ENCODE assay signal across 1 mouse cellular context in the genomic region with DNA sequence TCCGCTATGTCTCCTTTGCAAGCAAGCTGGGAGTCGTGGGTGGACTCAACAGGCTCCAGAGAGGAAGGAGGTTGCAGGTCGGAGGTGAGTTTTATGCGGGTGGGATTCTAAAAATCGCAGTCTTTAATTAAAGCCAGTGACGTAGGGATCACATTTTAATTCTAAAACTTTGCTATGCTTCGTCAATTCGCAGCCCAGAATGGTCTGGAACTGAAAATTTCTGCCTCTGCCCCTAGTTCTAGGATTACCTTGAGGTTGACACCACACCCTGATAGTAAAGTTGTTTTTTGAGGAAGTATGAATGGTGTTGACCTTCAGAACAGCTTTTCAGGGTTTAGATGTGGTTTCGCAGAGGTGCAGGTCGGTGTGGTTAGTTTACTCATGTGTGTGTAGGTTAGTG.
TF ChIP-seq lines count a peak whose summit lies in the region.

No protein-coding gene starts in this region.

TF ChIP-seq in CH12.LX, 34 proteins besides CTCF, POLR2A, EP300 and RAD21 (continued from another document):
- TF ChIP-seq RCOR1 (conservative IDR thresholded peaks at IDR 0.05; ENCODE audit: low read depth, low read length) (no peak), SMC3 (IDR thresholded peaks at IDR 0.05; ENCODE audit: low read depth, low read length) (no peak), ZNF384 (IDR thresholded peaks at IDR 0.05; ENCODE audit: low read depth, low read length) (no peak), MAZ (IDR thresholded peaks at IDR 0.05; ENCODE audit: low read depth, low read length) (0 out of 2 replicates have a peak, but pooled peaks have one; percentile 39), ELF1 (IDR thresholded peaks at IDR 0.05; ENCODE audit: low read depth, low read length) (no peak), TBP (conservative IDR thresholded peaks at IDR 0.05; ENCODE audit: low read depth, low read length) (no peak), GABPA (IDR thresholded peaks at IDR 0.05; ENCODE audit: insufficient replicate concordance, low read depth, low read length) (no peak), NRF1 (IDR thresholded peaks at IDR 0.05; ENCODE audit: low read depth, low read length) (no peak), JUND (conservative IDR thresholded peaks at IDR 0.05; ENCODE audit: low read depth, low read length) (no peak), SIN3A (IDR thresholded peaks at IDR 0.05; ENCODE audit: low read length) (peak; percentile 65), HCFC1 (IDR thresholded peaks at IDR 0.05; ENCODE audit: low read depth, low read length) (no peak), MAFK (IDR thresholded peaks at IDR 0.05; ENCODE audit: insufficient replicate concordance, low read length) (peak; percentile 59; the same call in 1 of the 2 replicates), USF1 (IDR thresholded peaks at IDR 0.05; ENCODE audit: low read depth, low read length) (no peak), ZKSCAN1 (IDR thresholded peaks at IDR 0.05; ENCODE audit: borderline replicate concordance, low read depth, low read length) (no peak), ETS1 (conservative IDR thresholded peaks at IDR 0.05; ENCODE audit: low read depth, low read length) (no peak), MYC (IDR thresholded peaks at IDR 0.05; ENCODE audit: low read depth, low read length) (peak; percentile 51; the same call in 1 of the 2 replicates), E2F4 (IDR thresholded peaks at IDR 0.05; ENCODE audit: insufficient replicate concordance, low read depth, low read length) (no peak), POLR2AphosphoS2 (IDR thresholded peaks at IDR 0.05; ENCODE audit: low read depth, low read length) (no peak)
